Mouse (Mus musculus) megakaryocyte, adult 5-6 weeks (primary cell): ENCODE results near the gene Crebbp. TPM values are rescaled to one million over a fixed set of nuclear protein-coding genes. Genes with fewer than 3 reads are reported as not detected.
"Not testable (repeated sequence)": the region's sequence is repeated elsewhere in the genome, so short reads cannot be mapped to it uniquely, and the experiment has no call there.

ENCODE experiments used
- ATAC-seq: 2 replicates; pipeline ENCODE4 v1.8.0; 2016; ENCODE audit warnings: mild to moderate bottlenecking, inconsistent platforms; ENCODE audit not compliant: poor library complexity, severe bottlenecking
- total RNA-seq, 2 experiments: library from RNA; stranded (forward) in 1 of 2; stranded (reverse) in 1 of 2; fragments of 153-499, 151-499 nt in 1 of 2; fragments of 221-1000, 200-1000 nt in 1 of 2; gene quantifications; 2 replicates each; pipeline versions ENCODE4 v1.2.3 to v1.2.4; 2015 to 2017

Gene Crebbp
- total RNA-seq, 2 experiments from 2014 or later, result 17.1 to 60.8 TPM

DNA sequence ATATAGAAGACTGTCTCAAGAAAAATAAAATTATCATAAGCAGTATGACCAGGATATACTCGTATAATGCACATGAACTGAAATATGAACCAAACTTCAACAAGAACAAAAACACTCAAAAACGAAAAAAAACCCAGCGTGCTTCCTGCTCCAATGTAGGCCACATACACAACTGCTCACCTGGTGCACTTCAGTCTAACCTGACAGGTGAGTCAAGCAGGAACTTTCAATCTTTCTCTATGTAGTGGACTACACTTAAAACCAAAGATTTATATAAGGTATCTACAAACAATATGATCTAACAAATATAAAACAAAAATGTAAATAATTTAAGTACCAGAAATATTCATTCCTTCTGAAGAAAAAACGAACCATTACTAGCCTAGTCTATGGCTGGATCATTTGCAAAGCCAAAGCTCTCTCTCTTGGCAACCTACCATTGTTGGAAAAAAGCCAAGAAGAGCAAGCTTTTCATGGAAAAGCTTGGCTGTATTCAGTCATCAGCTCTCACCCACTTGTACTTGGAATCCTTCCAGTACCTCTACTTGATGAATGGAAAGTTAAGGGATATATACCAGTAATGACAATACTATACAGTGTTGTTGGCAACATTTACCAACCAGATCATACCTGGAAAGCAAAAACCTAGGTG, 53.4 kb downstream of the Crebbp start:
- no peak for ATAC-seq

GRCm38 (mm10) chr16:4153121-4153520, 60.7 kb downstream of the Crebbp start:
- ATAC-seq, result no peak

DNA sequence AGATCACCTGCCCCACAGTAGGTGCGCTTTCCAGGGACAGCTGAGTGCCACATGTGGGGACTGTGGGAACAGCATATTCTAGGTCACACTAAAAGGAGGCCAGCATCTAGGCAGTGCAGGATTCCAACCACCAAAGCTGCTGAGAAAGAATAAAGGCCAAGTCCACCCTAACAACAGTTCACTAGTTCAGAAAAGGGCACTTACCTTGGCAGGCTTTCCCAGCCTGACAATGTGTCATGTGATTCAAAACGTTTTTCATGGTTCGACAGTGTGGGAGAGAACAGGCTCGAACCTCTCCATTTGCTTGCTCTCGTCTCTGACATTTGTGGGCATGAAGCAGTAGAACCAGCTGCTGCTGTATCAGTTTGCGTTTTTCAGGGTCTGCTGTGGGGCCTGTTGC, 75.3 kb downstream of the Crebbp start:
- no peak for ATAC-seq

DNA sequence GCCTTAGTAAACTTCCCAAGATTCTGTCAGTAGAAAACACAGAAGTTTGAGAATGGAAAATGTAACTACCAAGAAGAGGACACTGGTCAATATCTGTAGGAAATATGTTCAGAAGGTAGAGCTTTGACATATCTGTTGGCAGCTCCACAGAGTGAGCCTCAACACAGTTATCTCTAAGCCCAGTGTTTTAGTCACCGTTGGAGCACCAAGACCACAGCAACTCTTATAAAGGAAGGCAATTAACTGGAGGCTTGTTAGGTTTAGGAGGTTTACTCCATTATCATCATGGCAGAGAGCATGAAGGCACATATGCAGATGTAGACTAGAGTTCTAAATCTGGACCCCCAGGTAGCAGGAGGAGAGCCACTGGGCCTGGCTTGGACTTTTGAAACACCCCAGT, 80.0 kb downstream of the Crebbp start:
- ATAC-seq, result no peak

DNA sequence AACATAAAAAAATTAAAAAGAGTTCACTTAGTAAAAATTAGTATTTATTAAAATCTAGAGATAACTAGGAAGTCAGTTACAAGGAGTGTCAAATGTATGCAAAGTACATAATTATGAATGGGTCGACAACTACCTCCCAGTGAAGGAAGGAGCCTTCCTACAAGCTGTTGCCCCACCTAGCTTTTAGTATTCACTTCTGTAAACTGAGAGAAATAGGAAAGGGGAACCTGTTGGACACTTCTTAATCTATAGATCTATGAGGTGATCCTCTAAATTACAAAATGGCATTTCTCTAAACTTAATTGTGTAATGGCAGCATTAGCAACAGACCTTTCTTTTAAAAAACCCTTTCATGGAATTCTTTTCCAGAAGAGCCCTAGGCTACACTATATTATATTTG, 84.9 kb downstream of the Crebbp start:
- peak; percentile 56 for ATAC-seq

- ATAC-seq, result no peak
Observed at GRCm38 (mm10) chr16:4117072-4117471, 96.7 kb downstream of the Crebbp start.

DNA sequence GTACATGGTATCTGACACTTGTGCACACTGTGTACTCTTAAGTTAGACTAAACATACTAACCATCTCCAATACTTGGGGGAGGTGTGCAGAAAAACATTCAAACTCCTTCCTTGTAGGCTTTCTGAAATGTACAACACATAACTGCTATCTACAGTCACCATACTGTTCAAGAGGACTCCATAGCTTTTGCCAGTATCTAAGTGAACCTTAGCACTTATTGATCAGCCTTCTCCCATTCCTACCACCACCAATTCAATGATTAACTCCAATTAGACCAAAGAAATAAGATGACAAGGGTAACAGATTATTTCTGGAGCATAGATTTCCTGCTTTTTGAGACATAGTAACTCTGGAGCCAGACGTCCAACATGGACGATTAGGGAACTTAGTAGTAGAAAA, 113.4 kb downstream of the Crebbp start:
- no peak for ATAC-seq

DNA sequence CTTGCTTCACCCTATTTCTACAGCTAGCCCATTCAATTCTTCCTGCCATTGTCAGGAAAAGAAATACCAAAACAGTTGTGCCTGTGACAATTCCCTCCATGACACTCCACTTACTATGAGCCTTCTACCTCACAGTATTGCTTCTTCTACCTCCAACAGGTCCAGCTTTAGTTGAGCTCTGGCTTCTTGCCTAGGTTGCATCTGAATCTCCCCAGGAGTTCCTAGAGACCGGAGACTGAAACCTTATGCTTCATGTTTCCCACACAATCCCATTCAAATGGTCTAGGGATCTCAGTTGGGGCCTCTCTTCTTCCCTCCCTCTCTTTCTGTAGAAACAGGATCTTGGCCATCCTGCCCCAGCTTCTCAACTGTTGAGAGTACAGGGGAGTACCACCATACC, 116.3 kb downstream of the Crebbp start:
- ATAC-seq, result no peak

DNA sequence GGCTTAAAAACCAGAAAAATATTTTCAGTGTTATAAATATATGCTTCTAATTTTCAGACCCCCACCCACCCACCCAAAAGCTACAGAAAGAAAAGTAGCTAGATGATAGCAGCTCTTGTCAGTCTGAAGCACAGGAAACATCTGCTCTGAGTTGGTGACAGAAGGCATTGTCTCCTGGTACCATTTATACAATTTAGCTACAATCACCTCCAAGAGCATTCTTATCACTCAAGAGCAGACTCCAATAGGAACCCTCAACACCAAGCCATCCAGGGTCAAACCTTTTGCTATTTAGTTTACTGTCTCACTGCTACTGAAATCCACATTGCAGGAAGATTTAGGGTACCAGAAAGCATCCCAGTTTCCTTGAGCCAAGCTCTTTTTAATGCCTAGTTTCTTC, 116.9 kb downstream of the Crebbp start:
- ATAC-seq, result no peak

DNA sequence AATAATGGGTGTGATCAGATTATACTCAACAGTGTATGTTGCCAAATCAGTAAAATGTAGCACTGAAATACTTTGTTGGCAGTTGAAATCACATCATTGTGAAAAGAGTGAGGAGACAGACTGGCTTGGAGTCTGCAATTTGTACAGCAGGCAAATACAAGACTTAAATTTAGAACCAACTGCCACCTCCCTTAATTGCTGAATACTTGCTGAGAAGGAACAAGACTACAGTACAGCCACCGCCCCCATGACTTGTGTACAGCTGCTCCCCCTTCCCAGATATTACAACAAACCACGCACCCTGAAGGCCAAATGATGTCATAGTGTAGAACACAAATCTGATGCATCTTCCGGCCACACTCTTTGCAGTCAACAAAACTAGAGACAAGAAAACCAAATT, 117.7 kb downstream of the Crebbp start:
- no peak for ATAC-seq

DNA sequence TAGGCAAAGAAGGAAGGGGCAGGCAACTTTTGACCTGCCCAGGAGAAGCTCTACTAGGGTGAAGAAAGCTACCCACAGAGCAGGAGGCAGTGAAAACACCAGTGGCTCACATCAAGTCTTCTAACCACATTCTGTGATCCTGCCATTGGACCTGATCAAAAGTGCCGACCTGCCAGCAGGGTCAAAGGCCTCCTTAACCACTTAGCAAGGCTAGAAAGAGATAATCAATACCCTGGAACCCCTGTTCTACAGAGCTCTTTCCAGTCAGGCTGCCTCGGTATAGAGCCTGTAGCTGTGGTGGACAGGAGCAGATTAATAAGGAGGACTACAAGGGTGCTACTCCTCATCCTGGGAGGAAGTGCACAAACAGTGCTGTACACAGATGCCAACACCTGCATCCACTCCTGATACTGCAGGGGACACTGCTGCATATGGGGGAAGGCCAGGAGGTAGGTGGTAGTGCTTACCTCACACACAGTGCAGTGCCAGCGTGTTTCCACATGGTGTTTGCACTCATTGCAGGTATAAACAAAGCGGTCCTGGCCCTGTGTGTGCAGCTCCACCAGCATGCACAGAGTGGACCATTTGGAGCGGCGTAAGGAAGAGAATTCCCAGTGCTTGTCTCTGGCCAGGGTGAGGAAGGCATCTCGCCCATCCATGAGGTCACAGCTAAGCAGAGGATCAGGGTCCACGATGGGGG, 126.4 kb downstream of the Crebbp start:
- no peak for ATAC-seq

GRCm38 (mm10) chr16:4085851-4086387, 127.9 kb downstream of the Crebbp start:
- no peak for ATAC-seq

DNA sequence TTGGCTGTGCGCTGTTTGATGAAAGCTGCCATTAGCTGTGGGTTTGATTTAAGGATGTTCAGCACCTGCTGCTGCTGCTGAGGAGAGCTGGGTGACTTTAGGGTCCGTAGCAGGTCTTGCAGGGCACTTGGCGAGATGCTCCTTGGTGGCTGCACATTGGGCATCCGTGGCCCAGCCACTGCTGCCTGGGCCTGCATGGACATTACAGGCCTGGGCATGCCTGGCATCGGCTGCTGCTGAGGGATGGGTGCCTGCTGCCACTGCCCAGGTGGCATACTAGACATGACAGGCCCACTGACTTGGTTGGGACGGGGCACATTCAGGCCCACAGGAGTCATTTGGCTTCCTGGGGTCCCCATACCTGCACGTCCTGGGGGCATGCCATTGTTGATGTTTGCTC, 128.7 kb downstream of the Crebbp start:
- no peak for ATAC-seq

DNA sequence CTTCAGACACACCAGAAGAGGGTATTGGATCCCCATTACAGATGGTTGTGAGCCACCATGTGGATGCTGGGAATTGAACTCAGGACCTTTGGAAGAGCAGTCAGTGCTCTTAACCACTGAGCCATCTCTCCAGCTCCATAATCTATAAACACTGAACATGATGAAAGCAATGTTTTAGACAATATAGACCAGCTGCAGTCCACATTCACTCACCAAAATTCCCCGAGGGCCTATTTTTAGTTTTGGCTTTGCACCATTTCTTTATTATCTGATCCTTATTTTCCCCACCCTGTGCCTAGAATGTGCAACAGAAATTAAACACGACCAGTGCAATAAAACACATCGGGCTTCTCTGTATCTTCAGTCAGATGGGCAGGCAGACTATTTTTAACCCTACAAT, 133.4 kb downstream of the Crebbp start:
- not testable (repeated sequence) for ATAC-seq

DNA sequence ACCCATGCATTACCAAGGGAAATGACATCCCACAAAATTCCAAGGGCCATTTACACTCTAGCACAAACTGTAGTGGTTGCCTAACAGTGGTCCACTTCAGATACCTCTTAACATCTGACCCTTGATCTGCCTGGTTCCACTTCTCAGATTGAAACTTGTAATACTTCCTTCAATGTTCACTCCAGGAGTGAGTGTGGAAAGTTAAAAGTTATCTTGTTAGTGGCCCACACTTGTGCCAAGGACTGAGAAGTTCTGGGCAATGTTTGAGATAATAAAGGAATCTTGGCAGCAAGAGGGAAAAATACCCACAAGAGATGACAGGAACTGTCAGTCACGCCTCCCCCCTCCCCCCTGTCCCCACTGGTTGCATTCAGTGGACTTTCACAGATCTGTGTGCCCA, 134.1 kb downstream of the Crebbp start:
- no peak for ATAC-seq

- ATAC-seq, result not testable (repeated sequence)
Observed at GRCm38 (mm10) chr16:4078302-4078701, 135.5 kb downstream of the Crebbp start.

- peak; percentile 95 for ATAC-seq
Observed at GRCm38 (mm10) chr16:4077384-4078061, 136.3 kb downstream of the Crebbp start, which contains the start of gene Trap1. TSS of gene Trap1 (minus strand) at chr16:4077827.

GRCm38 (mm10) chr16:4074836-4075235, 139.0 kb downstream of the Crebbp start:
- no peak for ATAC-seq

GRCm38 (mm10) chr16:4074297-4074696, 139.5 kb downstream of the Crebbp start:
- no peak for ATAC-seq

DNA sequence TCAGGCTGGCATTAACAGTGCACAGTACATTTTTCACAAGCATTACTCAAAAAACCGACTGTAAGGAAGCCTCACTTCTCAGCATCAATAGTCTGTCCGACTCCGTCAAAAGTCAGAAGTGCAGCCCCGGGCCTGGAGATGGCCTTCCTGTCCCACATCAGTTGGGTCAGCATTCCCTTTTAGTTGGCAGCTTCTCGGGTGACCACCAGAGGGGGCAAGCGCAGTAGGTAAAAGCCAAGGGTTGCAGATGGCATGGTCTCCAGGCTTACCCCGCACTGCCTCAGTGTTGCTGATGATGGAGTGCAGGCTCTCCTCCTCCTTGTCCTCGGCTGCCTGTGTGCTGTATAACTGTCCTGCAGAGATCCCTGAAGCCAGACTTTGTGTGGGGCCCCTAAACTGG, 145.2 kb downstream of the Crebbp start:
- ATAC-seq, result peak; percentile 81

DNA sequence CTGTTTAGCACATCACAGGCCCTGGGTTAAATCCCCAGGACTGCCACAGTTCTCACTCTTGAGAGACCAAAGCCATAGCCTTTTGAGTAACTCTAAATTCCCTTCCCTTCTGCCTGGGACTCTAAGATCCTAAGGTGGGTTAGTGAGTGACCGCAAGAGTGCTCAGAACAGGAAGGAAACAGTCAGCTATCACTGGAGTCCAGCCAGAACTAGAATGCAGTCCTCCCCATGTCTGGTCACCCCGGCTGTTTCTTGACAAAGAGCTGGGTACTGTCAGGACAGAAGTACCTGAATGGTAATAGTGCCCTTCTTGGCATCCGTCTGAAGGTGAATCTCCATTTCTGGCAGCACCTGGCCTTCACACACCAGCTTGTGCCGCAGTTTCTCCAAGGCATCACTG, 148.9 kb downstream of the Crebbp start:
- no peak for ATAC-seq

DNA sequence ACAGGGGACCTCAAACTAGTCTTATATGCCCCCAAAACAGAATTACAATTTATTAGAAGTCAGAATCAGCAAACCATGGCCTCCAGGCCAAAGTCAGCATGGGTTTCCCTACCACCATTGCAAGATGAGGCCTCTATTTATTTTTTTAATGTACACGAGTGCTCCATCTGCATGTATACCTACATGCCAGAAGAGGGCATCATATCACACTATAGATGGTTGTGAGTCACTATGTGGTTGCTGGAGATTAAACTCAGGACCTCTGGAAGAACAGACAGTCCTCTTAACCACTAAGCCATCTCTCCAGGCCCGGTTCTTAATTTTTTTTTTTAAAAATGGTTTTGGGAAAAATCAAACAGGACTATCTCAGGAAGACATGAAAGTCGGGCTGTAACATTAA, 160.0 kb downstream of the Crebbp start:
- ATAC-seq, result no peak
